Mouse (Mus musculus) kidney, adult 2 months (tissue): ENCODE data around the gene Syce2.

Experiments
- CTCF ChIP-seq: fragments of 200-500 bp; conservative IDR thresholded peaks from 2 replicates; pipeline ENCODE4 v1.5.1; 2011; ENCODE audit warnings: low read depth, mild to moderate bottlenecking, control low read depth, low read length, moderate library complexity, mixed read lengths; ENCODE audit not compliant: insufficient read depth, insufficient read length
- POLR2A ChIP-seq: fragments of 200-500 bp; IDR thresholded peaks from one replicate; pipeline ENCODE4 v1.6.1; 2011; ENCODE audit warnings: low read depth, low read length, control low read depth

DNA sequence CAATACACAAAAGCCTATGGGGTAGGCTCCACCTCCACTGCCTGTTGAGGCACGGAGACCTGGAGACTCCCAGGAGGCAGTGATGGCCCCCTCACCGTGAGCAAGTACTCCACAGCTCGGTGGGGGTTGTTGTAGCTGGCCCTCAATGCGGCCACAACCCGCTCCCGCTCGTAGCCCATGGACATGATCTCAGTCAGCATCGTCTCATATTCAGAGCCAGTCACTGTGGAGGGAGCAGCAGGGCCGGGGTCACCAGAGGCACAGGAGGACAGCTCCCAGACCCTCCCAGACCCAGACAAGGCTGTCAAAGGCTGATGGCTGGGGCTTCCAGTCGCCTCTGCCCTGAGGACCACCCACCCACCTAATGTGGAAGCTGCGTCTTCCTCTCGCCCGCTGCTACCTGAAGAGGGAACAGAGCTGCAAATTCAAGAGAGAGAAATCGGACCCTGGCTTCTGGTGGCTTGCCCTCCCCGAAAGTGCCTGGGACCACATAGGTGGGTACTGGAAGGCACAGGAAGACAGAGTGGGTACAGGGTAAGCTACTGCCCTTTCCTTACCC, 33.9 kb upstream of the Syce2 start:
- no peak for TF ChIP-seq POLR2A
- TF ChIP-seq CTCF: no peak
